Mouse (Mus musculus): ENCODE data around the gene Tbxas1. TPM values are rescaled to one million over a fixed set of nuclear protein-coding genes. Genes with fewer than 3 reads are reported as not detected.

Tbxas1 gene
- polyA plus RNA-seq (2014; fragmentation: Illumina TruSeq; extraction: RNeasy Lipid Tissue Mini Kit (QIAGEN cat#74804); ENCODE audit: low read depth, low replicate concordance): 0.32 TPM

GRCm38 (mm10) chr6:38875258-38876070 lies at the start of gene Tbxas1:
TSS of gene Tbxas1 (plus strand) at chr6:38875404.

GRCm38 (mm10) chr6:38876071-38876911 lies 1.1 kb downstream of the Tbxas1 start, which contains the start of gene Hipk2:
TSS of gene Hipk2 (minus strand) at chr6:38876165.

GRCm38 (mm10) chr6:39117584-39118455 lies 242.6 kb downstream of the Tbxas1 start, which contains the start of gene Parp12:
TSS of gene Parp12 (minus strand) at chr6:39118349.

Other genes starting within 250 kb of the Tbxas1 start
- gene Klrg2, start 238.2 kb upstream of the Tbxas1 start, polyA plus RNA-seq (2014; fragmentation: Illumina TruSeq; extraction: RNeasy Lipid Tissue Mini Kit (QIAGEN cat#74804); ENCODE audit: low read depth, low replicate concordance): 0.07 TPM
- not detected for gene Clec2l, start 212.3 kb upstream of the Tbxas1 start, polyA plus RNA-seq (2014; fragmentation: Illumina TruSeq; extraction: RNeasy Lipid Tissue Mini Kit (QIAGEN cat#74804); ENCODE audit: low read depth, low replicate concordance)
- 18.3 TPM for gene Hipk2, start 761 bp downstream of the Tbxas1 start, polyA plus RNA-seq (2014; fragmentation: Illumina TruSeq; extraction: RNeasy Lipid Tissue Mini Kit (QIAGEN cat#74804); ENCODE audit: low read depth, low replicate concordance)
- 40.4 TPM for gene Parp12, start 242.9 kb downstream of the Tbxas1 start, polyA plus RNA-seq (2014; fragmentation: Illumina TruSeq; extraction: RNeasy Lipid Tissue Mini Kit (QIAGEN cat#74804); ENCODE audit: low read depth, low replicate concordance)